Mouse (Mus musculus): ENCODE results near the gene Tpp1. TPM values are rescaled to one million over a fixed set of nuclear protein-coding genes. Genes with fewer than 3 reads are reported as not detected.

Gene Tpp1
- polyA plus RNA-seq, 1 experiment from 2014 or later, result 77.5 TPM

- no peak for ATAC-seq (replicated peaks; ENCODE audit: extremely low read depth, insufficient read depth, low FRiP score)
- H3K4me2 ChIP-seq (ENCODE audit: low read depth, low read length), result peak overlapping the region; percentile 20; the same call in 1 of the 2 replicates
- no peaks in the 10 kb centered on the region for H3K36me3 ChIP-seq (ENCODE audit: control insufficient read depth, insufficient read depth)
- no peak overlapping the region for H3K4me3 ChIP-seq (ENCODE audit: low read length)
- 42% methylated on average over 4 of the region's 4 CpGs for WGBS
- H3K4me1 ChIP-seq (ENCODE audit: control insufficient read depth, insufficient read depth, low read length), result peaks cover 8% of the 10 kb centered on the region
- no peak overlapping the region for H3K9ac ChIP-seq (ENCODE audit: low read length)
- H3K27ac ChIP-seq (ENCODE audit: low read length), result no peak overlapping the region; the same call in 1 of the 2 replicates
- peaks cover 16% of the 10 kb centered on the region for H3K27me3 ChIP-seq (ENCODE audit: control insufficient read depth, insufficient read depth, low read length)
- no peaks in the 10 kb centered on the region for H3K9me3 ChIP-seq (replicated peaks; ENCODE audit: control insufficient read depth, low read length)
Measured at GRCm38 (mm10) chr7:105783861-105784260, 31.8 kb upstream of the Tpp1 start.

GRCm38 (mm10) chr7:105778553-105779265 is 26.7 kb upstream of the Tpp1 start:
- Histone ChIP-seq H3K9me3 (replicated peaks; ENCODE audit: control insufficient read depth, low read length) (no peaks in the 10 kb centered on the region), H3K4me2 (ENCODE audit: low read depth, low read length) (peak overlapping the region; percentile 49), H3K36me3 (ENCODE audit: control insufficient read depth, insufficient read depth) (no peaks in the 10 kb centered on the region), H3K27ac (ENCODE audit: low read length) (peak overlapping the region; percentile 89), H3K4me3 (ENCODE audit: low read length) (peak overlapping the region; percentile 4; the same call in 1 of the 2 replicates), H3K9ac (ENCODE audit: low read length) (peak overlapping the region; percentile 43), H3K27me3 (ENCODE audit: control insufficient read depth, insufficient read depth, low read length) (peaks cover 4% of the 10 kb centered on the region), H3K4me1 (ENCODE audit: control insufficient read depth, insufficient read depth, low read length) (peaks cover 21% of the 10 kb centered on the region)
- peak; percentile 64 for ATAC-seq (replicated peaks; ENCODE audit: extremely low read depth, insufficient read depth, low FRiP score)
- 19% methylated on average over 3 of the region's 4 CpGs for WGBS

GRCm38 (mm10) chr7:105777797-105778552 is 25.9 kb upstream of the Tpp1 start:
- peak; percentile 75 for ATAC-seq (replicated peaks; ENCODE audit: extremely low read depth, insufficient read depth, low FRiP score)
- Histone ChIP-seq H3K4me2 (ENCODE audit: low read depth, low read length) (peak overlapping the region; percentile 49), H3K27me3 (ENCODE audit: control insufficient read depth, insufficient read depth, low read length) (peaks cover 4% of the 10 kb centered on the region), H3K27ac (ENCODE audit: low read length) (peak overlapping the region; percentile 89), H3K9me3 (replicated peaks; ENCODE audit: control insufficient read depth, low read length) (no peaks in the 10 kb centered on the region), H3K9ac (ENCODE audit: low read length) (peak overlapping the region; percentile 43; the same call in 1 of the 2 replicates), H3K4me1 (ENCODE audit: control insufficient read depth, insufficient read depth, low read length) (peaks cover 19% of the 10 kb centered on the region), H3K4me3 (ENCODE audit: low read length) (peak overlapping the region; percentile 14), H3K36me3 (ENCODE audit: control insufficient read depth, insufficient read depth) (no peaks in the 10 kb centered on the region)
- WGBS, result 33% methylated on average over 13 of the region's 13 CpGs

GRCm38 (mm10) chr7:105777316-105777715 is 25.3 kb upstream of the Tpp1 start:
- H3K9ac ChIP-seq (ENCODE audit: low read length), result no peak overlapping the region
- ATAC-seq (replicated peaks; ENCODE audit: extremely low read depth, insufficient read depth, low FRiP score), result no peak
- H3K4me3 ChIP-seq (ENCODE audit: low read length), result no peak overlapping the region
- H3K27ac ChIP-seq (ENCODE audit: low read length), result peak overlapping the region; percentile 89; the same call in 1 of the 2 replicates
- peak overlapping the region; percentile 49 for H3K4me2 ChIP-seq (ENCODE audit: low read depth, low read length)
- peaks cover 5% of the 10 kb centered on the region; the same call in 1 of the 2 replicates for H3K36me3 ChIP-seq (ENCODE audit: control insufficient read depth, insufficient read depth)
- 84% methylated on average over 1 of the region's 1 CpGs for WGBS
- H3K9me3 ChIP-seq (replicated peaks; ENCODE audit: control insufficient read depth, low read length), result no peaks in the 10 kb centered on the region
- no peaks in the 10 kb centered on the region for H3K27me3 ChIP-seq (ENCODE audit: control insufficient read depth, insufficient read depth, low read length)
- peaks cover 19% of the 10 kb centered on the region for H3K4me1 ChIP-seq (ENCODE audit: control insufficient read depth, insufficient read depth, low read length)

GRCm38 (mm10) chr7:105776026-105776425 is 24.0 kb upstream of the Tpp1 start:
- Histone ChIP-seq H3K9ac (ENCODE audit: low read length) (no peak overlapping the region), H3K27me3 (ENCODE audit: control insufficient read depth, insufficient read depth, low read length) (no peaks in the 10 kb centered on the region), H3K4me1 (ENCODE audit: control insufficient read depth, insufficient read depth, low read length) (peaks cover 19% of the 10 kb centered on the region), H3K27ac (ENCODE audit: low read length) (no peak overlapping the region), H3K4me3 (ENCODE audit: low read length) (no peak overlapping the region), H3K9me3 (replicated peaks; ENCODE audit: control insufficient read depth, low read length) (no peaks in the 10 kb centered on the region), H3K4me2 (ENCODE audit: low read depth, low read length) (no peak overlapping the region), H3K36me3 (ENCODE audit: control insufficient read depth, insufficient read depth) (peaks cover 8% of the 10 kb centered on the region; the same call in 1 of the 2 replicates)
- no peak for ATAC-seq (replicated peaks; ENCODE audit: extremely low read depth, insufficient read depth, low FRiP score)
- 80% methylated on average over 2 of the region's 2 CpGs for WGBS

GRCm38 (mm10) chr7:105774661-105775060 is 22.6 kb upstream of the Tpp1 start:
- WGBS, result 46% methylated on average over 8 of the region's 8 CpGs
- Histone ChIP-seq H3K27me3 (ENCODE audit: control insufficient read depth, insufficient read depth, low read length) (no peaks in the 10 kb centered on the region), H3K9me3 (replicated peaks; ENCODE audit: control insufficient read depth, low read length) (no peaks in the 10 kb centered on the region), H3K9ac (ENCODE audit: low read length) (no peak overlapping the region), H3K4me2 (ENCODE audit: low read depth, low read length) (no peak overlapping the region), H3K4me3 (ENCODE audit: low read length) (no peak overlapping the region), H3K36me3 (ENCODE audit: control insufficient read depth, insufficient read depth) (peaks cover 8% of the 10 kb centered on the region; the same call in 1 of the 2 replicates), H3K27ac (ENCODE audit: low read length) (peak overlapping the region; percentile 7; the same call in 1 of the 2 replicates), H3K4me1 (ENCODE audit: control insufficient read depth, insufficient read depth, low read length) (peaks cover 24% of the 10 kb centered on the region)
- ATAC-seq (replicated peaks; ENCODE audit: extremely low read depth, insufficient read depth, low FRiP score), result peak; percentile 20; the same call in 1 of the 2 replicates

GRCm38 (mm10) chr7:105773041-105773440 is 21.0 kb upstream of the Tpp1 start:
- no peaks in the 10 kb centered on the region for H3K9me3 ChIP-seq (replicated peaks; ENCODE audit: control insufficient read depth, low read length)
- H3K9ac ChIP-seq (ENCODE audit: low read length), result no peak overlapping the region
- H3K4me1 ChIP-seq (ENCODE audit: control insufficient read depth, insufficient read depth, low read length), result peaks cover 13% of the 10 kb centered on the region
- no peaks in the 10 kb centered on the region for H3K27me3 ChIP-seq (ENCODE audit: control insufficient read depth, insufficient read depth, low read length)
- 71% methylated on average over 5 of the region's 5 CpGs for WGBS
- H3K27ac ChIP-seq (ENCODE audit: low read length), result no peak overlapping the region
- peaks cover 8% of the 10 kb centered on the region; the same call in 1 of the 2 replicates for H3K36me3 ChIP-seq (ENCODE audit: control insufficient read depth, insufficient read depth)
- H3K4me3 ChIP-seq (ENCODE audit: low read length), result no peak overlapping the region
- no peak for ATAC-seq (replicated peaks; ENCODE audit: extremely low read depth, insufficient read depth, low FRiP score)
- H3K4me2 ChIP-seq (ENCODE audit: low read depth, low read length), result no peak overlapping the region

- Histone ChIP-seq H3K27me3 (ENCODE audit: control insufficient read depth, insufficient read depth, low read length) (no peaks in the 10 kb centered on the region), H3K4me3 (ENCODE audit: low read length) (no peak overlapping the region), H3K4me2 (ENCODE audit: low read depth, low read length) (no peak overlapping the region), H3K4me1 (ENCODE audit: control insufficient read depth, insufficient read depth, low read length) (peaks cover 11% of the 10 kb centered on the region), H3K36me3 (ENCODE audit: control insufficient read depth, insufficient read depth) (peaks cover 8% of the 10 kb centered on the region; the same call in 1 of the 2 replicates), H3K27ac (ENCODE audit: low read length) (no peak overlapping the region), H3K9me3 (replicated peaks; ENCODE audit: control insufficient read depth, low read length) (no peaks in the 10 kb centered on the region), H3K9ac (ENCODE audit: low read length) (no peak overlapping the region)
- 92% methylated on average over 15 of the region's 15 CpGs for WGBS
- ATAC-seq (replicated peaks; ENCODE audit: extremely low read depth, insufficient read depth, low FRiP score), result no peak
Measured at GRCm38 (mm10) chr7:105772331-105772730, 20.3 kb upstream of the Tpp1 start.

GRCm38 (mm10) chr7:105769959-105770358 is 17.9 kb upstream of the Tpp1 start:
- no peak overlapping the region for H3K4me2 ChIP-seq (ENCODE audit: low read depth, low read length)
- H3K36me3 ChIP-seq (ENCODE audit: control insufficient read depth, insufficient read depth), result peaks cover 11% of the 10 kb centered on the region; the same call in 1 of the 2 replicates
- no peaks in the 10 kb centered on the region for H3K27me3 ChIP-seq (ENCODE audit: control insufficient read depth, insufficient read depth, low read length)
- 0 out of 2 replicates have a peak, but pooled peaks cover 7% of the 10 kb centered on the region for H3K4me1 ChIP-seq (ENCODE audit: control insufficient read depth, insufficient read depth, low read length)
- H3K9me3 ChIP-seq (replicated peaks; ENCODE audit: control insufficient read depth, low read length), result no peaks in the 10 kb centered on the region
- no peak for ATAC-seq (replicated peaks; ENCODE audit: extremely low read depth, insufficient read depth, low FRiP score)
- H3K27ac ChIP-seq (ENCODE audit: low read length), result no peak overlapping the region
- H3K9ac ChIP-seq (ENCODE audit: low read length), result no peak overlapping the region
- no peak overlapping the region for H3K4me3 ChIP-seq (ENCODE audit: low read length)
- 83% methylated on average over 3 of the region's 3 CpGs for WGBS

All from heart, embryonic 16.5 days (tissue).